Mouse (Mus musculus) neural tube, embryonic 15.5 days (tissue): Measurements from ENCODE around the gene Pagr1a. TPM values are rescaled to one million over a fixed set of nuclear protein-coding genes. Genes with fewer than 3 reads are reported as not detected.

Source experiments
- ATAC-seq: fragments of 200-750 bp; cut with Nextera tagmentation; 2 replicates; pipeline ENCODE4 v1.8.0; 2017; ENCODE audit warnings: mild to moderate bottlenecking, moderate TSS enrichment, moderate library complexity; ENCODE audit not compliant: low FRiP score
- H3K27ac ChIP-seq: fragments of 300-500 bp; sonication (generic); replicated peaks from 2 replicates; pipeline ENCODE4 v1.5.1; 2015; ENCODE audit warnings: mild to moderate bottlenecking, inconsistent platforms
- H3K27me3 ChIP-seq: fragments of 300-500 bp; sonication (generic); replicated peaks from 2 replicates; pipeline ENCODE4 v1.6.1; 2015; ENCODE audit warnings: inconsistent platforms
- H3K36me3 ChIP-seq: fragments of 300-500 bp; sonication (generic); 2 replicates; pipeline ENCODE4 v1.6.1; 2015; ENCODE audit warnings: inconsistent platforms
- H3K4me1 ChIP-seq: fragments of 300-500 bp; sonication (generic); 2 replicates; pipeline ENCODE4 v1.6.1; 2015; ENCODE audit warnings: inconsistent platforms
- H3K4me2 ChIP-seq: fragments of 300-500 bp; sonication (generic); 2 replicates; pipeline ENCODE4 v1.6.1; 2015; ENCODE audit warnings: inconsistent platforms, mild to moderate bottlenecking, moderate library complexity
- H3K4me3 ChIP-seq: fragments of 300-500 bp; sonication (generic); replicated peaks from 2 replicates; pipeline ENCODE4 v1.5.1; 2015; ENCODE audit warnings: mild to moderate bottlenecking, inconsistent platforms
- H3K9ac ChIP-seq: fragments of 300-500 bp; sonication (generic); replicated peaks from 2 replicates; pipeline ENCODE4 v1.6.1; 2015; ENCODE audit warnings: mild to moderate bottlenecking, inconsistent platforms
- H3K9me3 ChIP-seq: fragments of 300-500 bp; sonication (generic); replicated peaks from 2 replicates; pipeline ENCODE4 v1.6.1; 2016; ENCODE audit warnings: inconsistent platforms
- WGBS: fragments of 180-500 bp; shearing (Covaris S2); methylation state at CpG from one replicate; pipeline ENCODE4 v1.1.7; 2015; ENCODE audit warnings: mixed read lengths; 5-methylcytosine and 5-hydroxymethylcytosine counted together
- polyA plus RNA-seq: library from polyadenylated mRNA; unstranded; fragments of >200 nt; fragmentation: Nextera tagmentation; extraction: Ambion mirVana; gene quantifications from 2 replicates; pipeline ENCODE4 v1.2.1, GENCODE M21; 2015

The Pagr1a gene
- polyA plus RNA-seq, 1 experiment from 2014 or later, result 80.1 TPM

DNA sequence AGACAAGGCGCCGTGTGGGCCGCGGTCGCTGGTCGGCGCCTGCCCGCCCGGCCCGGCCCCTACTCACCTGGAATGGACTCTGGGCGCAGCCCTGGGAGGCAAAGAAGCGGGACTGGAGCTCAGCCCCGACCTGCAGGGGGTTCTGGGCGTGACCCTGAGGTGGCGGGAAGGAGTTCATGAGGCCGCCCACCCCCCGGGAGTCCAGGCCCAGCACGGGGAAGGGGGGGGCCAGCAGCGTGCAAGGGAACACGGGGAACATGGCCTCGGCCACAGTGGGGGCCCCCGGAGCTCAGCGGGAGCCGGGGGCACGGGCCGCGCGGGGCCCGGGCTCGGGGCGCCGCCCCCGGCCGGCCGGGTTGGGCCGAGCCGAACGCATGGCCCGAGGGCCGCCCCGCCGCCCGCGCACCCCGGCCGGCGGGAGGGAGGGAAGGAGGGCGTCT, 9.0 kb upstream of the Pagr1a start:
- WGBS, result 0% methylated on average over 19 of the region's 48 CpGs
- H3K27me3 ChIP-seq, result no peaks in the 10 kb centered on the region

DNA sequence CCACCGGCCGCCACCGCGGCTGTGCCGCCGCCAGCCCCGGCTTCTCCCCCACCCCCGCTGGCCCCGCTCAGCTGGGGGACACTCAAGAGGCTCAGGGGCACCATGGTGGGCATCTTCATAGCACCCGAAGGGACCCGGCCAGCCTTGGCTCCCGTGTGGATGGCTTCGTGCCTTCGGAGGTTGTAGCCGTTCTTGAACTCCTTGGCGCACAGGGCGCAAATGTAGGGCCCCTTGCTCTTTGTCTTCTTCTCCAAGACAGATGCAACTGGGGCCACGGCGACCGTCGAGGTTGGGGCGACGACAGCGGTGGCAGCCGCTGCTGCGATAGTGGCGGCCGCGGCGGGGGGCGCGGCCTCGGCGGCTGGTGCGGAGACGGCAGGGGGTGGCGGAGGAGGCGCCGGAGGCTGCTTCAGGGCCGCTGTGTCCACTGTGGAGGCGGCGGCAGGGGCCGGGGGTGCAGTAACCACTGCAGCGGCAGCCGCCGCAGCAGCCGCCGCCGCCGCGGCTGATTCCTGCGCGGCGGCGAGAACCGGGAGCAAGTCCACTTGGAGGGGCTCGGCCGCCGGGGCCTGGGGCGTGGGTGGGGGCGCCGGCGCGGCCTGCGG, 8.5 kb upstream of the Pagr1a start:
- peak overlapping the region; percentile 65 for H3K4me3 ChIP-seq
- H3K4me1 ChIP-seq, result peaks cover 61% of the 10 kb centered on the region
- H3K9ac ChIP-seq, result peak overlapping the region; percentile 99
- peak overlapping the region; percentile 100 for H3K27ac ChIP-seq
- no peaks in the 10 kb centered on the region for H3K27me3 ChIP-seq
- no peak for ATAC-seq
- H3K36me3 ChIP-seq, result peaks cover 23% of the 10 kb centered on the region
- H3K9me3 ChIP-seq, result no peaks in the 10 kb centered on the region
- under 1% methylated on average over 60 of the region's 65 CpGs for WGBS
- peak overlapping the region; percentile 90 for H3K4me2 ChIP-seq

More for the DNA sequence above, 9.0 kb upstream of the Pagr1a start:
- 0 out of 2 replicates have a peak, but pooled peaks have one; percentile 1 for ATAC-seq
- Histone ChIP-seq H3K9ac (peak overlapping the region; percentile 99), H3K9me3 (no peaks in the 10 kb centered on the region), H3K4me3 (peak overlapping the region; percentile 65), H3K4me1 (peaks cover 56% of the 10 kb centered on the region), H3K4me2 (peak overlapping the region; percentile 90), H3K36me3 (peaks cover 23% of the 10 kb centered on the region), H3K27ac (peak overlapping the region; percentile 100)

DNA sequence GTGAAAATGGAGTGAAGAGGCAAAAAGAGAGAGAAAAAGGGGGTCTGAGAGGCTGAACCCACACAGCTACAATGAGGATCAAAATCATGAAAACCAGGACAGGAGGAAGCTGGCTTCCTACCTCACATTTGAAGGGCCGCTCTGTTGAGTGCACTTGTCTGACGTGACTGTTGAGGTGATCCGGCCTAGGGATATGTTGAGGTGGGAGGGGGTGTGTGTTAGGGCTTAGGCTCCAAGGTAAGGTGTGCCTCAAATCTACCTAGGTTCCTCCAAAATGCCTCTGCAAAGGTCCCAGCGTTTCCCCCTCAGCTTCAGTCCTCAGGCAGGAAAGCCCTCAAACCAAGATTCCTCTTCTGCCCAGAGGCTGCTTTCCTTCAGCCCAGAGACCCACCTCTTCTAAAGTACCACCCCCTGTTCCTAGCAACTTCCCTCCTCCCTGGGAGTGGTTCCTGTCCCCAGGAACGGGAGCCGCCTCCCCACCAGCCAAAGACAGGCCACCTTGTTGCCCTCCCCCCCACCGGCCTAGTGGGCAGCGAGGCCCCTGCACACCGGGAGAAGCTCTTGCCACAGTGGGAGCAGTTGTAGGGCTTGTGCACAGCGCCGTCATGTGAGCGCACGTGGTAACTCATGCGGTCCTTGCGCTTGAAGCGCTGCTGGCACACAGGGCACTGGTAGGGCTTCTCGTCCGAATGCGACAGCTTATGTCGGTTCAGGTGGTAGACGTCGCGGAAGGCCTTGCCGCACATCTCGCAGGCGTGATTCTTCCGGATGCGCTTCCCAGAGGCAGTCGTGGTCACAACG, 7.8 kb upstream of the Pagr1a start:
- Histone ChIP-seq H3K4me3 (peak overlapping the region; percentile 65), H3K27me3 (no peaks in the 10 kb centered on the region), H3K9ac (peak overlapping the region; percentile 99), H3K36me3 (peaks cover 23% of the 10 kb centered on the region), H3K9me3 (no peaks in the 10 kb centered on the region), H3K4me1 (peaks cover 68% of the 10 kb centered on the region), H3K4me2 (peak overlapping the region; percentile 90), H3K27ac (peak overlapping the region; percentile 100)
- WGBS, result under 1% methylated on average over 30 of the region's 30 CpGs
- ATAC-seq, result peak; percentile 29

DNA sequence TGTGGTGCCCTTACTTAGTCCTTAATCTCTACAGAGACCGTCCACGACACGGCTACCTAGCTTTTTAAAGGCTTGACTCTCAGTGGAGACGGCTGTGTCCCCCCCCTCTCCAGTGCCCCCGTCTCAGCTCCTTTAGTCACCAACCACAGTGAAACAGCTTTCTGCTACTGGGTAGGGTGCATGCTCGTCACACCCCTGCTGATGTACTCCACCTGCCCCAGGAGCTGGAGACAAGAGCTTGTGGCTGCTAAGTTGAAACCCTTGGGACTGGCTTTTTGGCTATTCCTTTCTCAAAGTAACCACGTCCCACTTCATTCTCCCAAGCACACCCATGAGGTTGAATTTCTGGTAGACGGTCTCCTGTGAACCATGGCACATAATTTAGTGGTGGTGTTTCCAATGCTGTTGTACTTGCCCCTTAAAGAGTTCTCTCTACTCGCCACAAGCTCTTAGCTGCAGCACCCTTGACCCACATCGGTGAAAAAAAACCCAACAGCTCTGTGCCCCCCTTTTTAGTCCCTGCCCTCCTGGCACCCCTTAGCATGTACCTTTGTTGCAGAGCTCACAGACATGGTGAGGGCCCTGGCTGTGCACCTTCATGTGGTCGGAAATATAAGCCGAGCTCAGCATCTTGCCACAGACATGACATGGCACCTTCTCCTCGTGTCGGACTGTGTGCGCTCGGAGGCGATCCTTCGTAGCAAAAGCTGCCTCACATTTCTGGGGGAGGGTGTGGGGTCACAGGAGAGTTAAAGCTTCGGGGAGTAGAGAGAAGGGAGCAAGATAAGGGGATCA, 6.9 kb upstream of the Pagr1a start:
- peak overlapping the region; percentile 100 for H3K27ac ChIP-seq
- H3K4me2 ChIP-seq, result peak overlapping the region; percentile 90
- H3K4me1 ChIP-seq, result peaks cover 76% of the 10 kb centered on the region
- H3K27me3 ChIP-seq, result no peaks in the 10 kb centered on the region
- H3K9me3 ChIP-seq, result no peaks in the 10 kb centered on the region
- WGBS, result 27% methylated on average over 19 of the region's 19 CpGs
- peak overlapping the region; percentile 99 for H3K9ac ChIP-seq
- no peak for ATAC-seq
- peaks cover 23% of the 10 kb centered on the region for H3K36me3 ChIP-seq
- H3K4me3 ChIP-seq, result peak overlapping the region; percentile 65

DNA sequence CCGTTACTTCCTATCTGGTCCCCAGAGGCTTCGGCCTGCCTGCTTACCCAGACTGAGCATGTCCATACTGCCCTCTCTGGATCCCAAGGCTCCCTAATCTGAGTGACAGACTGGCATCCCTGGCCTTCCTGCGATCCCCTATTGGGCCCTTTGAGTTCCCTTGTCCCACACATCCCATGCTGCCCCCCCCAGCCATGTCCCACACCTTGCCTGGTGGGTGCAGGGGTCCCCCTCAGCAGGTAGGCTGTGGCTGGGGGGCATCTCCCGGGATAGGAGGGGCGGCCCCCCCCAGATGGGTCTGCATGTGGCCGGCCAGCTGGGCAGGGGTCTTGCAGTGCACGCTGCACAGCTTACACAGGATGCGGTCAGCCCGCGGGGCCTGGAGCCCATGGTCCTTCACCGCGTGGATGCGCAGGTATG, 6.1 kb upstream of the Pagr1a start:
- peak overlapping the region; percentile 65 for H3K4me3 ChIP-seq
- peak overlapping the region; percentile 90 for H3K4me2 ChIP-seq
- ATAC-seq, result no peak
- peak overlapping the region; percentile 33; the same call in 1 of the 2 replicates for H3K27ac ChIP-seq
- H3K9me3 ChIP-seq, result no peaks in the 10 kb centered on the region
- H3K36me3 ChIP-seq, result peaks cover 23% of the 10 kb centered on the region
- WGBS, result 75% methylated on average over 13 of the region's 13 CpGs
- H3K27me3 ChIP-seq, result no peaks in the 10 kb centered on the region
- peaks cover 77% of the 10 kb centered on the region for H3K4me1 ChIP-seq
- peak overlapping the region; percentile 99 for H3K9ac ChIP-seq

DNA sequence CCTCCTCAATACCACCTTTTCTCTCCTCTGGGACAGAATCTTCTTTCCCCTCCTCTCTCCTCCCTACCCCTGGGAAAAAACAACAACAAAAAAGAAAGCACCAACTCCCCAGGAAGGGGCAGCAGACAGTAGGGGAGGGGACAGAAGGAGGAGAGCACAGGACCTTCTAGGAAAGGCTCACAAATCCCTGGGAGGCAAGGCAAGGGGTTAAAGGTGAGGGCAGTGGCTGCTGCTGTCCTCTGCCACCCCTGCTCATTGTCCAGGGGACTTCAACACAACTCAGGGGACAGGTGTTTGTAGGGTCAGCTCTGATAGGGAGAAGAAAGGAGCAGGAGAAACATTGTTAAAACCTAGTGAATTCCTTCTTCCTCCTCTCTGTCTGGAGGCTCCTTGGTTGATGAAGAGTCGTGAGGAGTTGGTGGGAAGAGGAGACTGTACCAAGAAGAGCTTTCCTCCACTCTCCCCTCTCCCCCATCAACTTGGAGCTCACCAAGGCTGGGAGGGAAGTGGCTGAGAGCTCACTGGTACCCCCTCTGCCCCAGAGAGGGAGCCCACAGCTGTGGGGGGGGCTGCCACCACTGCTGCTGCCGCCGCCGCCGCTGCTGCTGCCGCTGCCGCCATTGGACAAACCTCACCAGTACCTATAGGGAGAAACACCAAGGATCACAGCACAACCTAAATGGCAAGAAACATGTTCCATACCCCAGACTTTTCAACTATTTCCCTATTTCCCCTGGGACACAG, 5.5 kb upstream of the Pagr1a start:
- ATAC-seq, result no peak
- Histone ChIP-seq H3K4me1 (peaks cover 77% of the 10 kb centered on the region), H3K9me3 (no peaks in the 10 kb centered on the region), H3K4me3 (0 out of 2 replicates have a peak overlapping the region, but pooled peaks have one; percentile 0), H3K36me3 (peaks cover 23% of the 10 kb centered on the region), H3K27me3 (no peaks in the 10 kb centered on the region), H3K4me2 (peak overlapping the region; percentile 90), H3K27ac (peak overlapping the region; percentile 33; the same call in 1 of the 2 replicates), H3K9ac (peak overlapping the region; percentile 99; the same call in 1 of the 2 replicates)
- 84% methylated on average over 7 of the region's 7 CpGs for WGBS

DNA sequence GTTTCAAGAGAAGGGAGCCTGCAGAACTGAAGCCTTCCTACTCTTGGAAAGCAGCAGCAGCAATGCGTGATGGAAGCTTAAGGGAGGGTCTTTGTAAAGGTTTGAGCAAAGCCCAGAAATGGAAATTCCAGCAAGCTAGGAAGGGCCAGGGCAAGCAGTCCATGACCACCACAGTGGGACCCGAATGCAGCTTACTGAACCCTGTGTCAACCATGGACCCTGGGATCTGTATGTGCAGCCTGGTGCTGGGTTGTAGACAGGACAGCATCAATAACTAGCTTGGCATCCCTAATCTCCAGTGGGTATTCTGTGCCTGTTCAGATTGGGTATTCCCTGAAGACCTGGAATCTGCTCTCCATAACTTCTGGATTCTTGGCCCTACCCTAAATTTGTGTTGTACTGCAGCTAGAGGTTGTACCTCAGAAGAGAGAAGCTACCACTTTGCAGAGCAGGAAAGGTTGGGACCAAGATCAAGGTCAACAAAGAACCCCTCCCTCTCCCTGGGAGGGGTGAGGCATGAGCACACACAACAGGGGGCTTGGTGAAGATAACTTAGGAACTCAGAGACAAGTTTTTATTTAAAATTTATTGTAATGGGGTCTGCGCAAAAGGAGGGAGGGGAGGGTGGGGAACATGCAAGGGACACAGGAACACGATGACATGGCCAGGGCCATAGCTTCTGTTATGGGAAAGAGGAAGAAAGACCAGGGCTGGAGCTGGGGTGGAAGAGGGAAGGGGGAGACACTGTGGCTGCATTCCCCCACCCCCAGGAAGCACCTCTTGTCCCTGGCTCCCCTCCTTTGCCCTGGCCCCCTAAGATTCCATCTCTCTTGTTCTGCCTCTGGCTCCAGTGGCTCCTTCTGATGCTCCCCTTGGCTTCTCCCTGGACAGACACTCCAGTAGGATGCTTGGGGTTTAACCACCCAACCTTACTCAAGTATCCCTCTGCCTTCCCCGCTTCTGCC, 4.7 kb upstream of the Pagr1a start:
- Histone ChIP-seq H3K9ac (peak overlapping the region; percentile 99), H3K36me3 (peaks cover 23% of the 10 kb centered on the region), H3K9me3 (no peaks in the 10 kb centered on the region), H3K4me3 (peak overlapping the region; percentile 59), H3K4me1 (peaks cover 79% of the 10 kb centered on the region), H3K4me2 (peak overlapping the region; percentile 88), H3K27ac (peak overlapping the region; percentile 98), H3K27me3 (no peaks in the 10 kb centered on the region)
- ATAC-seq, result no peak
- 37% methylated on average over 5 of the region's 5 CpGs for WGBS

DNA sequence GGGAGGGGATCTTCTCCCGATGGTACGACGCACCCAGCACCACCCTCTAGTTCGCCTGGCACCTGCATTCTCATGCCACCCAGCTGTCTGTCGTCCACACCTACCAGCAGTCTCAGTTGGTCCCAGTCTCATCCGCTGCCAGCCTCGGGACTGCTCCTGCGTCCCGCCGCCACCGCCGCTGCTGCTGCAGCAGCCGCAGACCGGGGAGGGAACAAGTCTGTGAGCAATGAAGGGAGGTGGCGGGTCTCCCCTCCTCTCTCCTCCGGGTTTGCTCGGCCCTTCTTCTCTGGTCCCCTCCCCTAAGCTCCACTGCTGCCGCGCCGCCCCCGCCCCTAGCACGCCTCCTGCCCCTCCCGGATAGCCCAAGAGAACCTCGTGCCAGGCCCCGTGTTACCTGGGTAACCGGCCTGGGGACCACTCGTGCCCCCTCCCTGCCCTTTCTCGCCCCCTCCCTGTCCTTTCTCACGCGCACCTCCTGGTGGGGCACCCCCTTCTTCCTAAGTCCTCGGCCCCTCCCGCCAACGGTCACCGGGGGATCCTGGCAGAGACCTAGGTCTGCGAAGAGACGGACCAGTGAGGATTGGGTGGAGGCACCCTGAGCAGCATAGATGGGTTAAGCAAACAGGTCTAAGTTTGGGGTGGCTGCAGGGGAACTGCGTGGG, 3.9 kb upstream of the Pagr1a start, which contains the start of the genes Gm42742 and Prrt2:
Gene Gm42742 (minus strand): TSS at position 197 of the 662 bp plus-strand sequence.
Gene Prrt2 (minus strand): TSS at position 311 of the 662 bp plus-strand sequence.
- no peaks in the 10 kb centered on the region for H3K9me3 ChIP-seq
- H3K27ac ChIP-seq, result peak within 1 kb of the TSS; percentile 98
- H3K4me1 ChIP-seq, result peaks cover 82% of the 10 kb centered on the region
- 1% methylated on average over 37 of the region's 37 CpGs for WGBS
- peak within 1 kb of the TSS; percentile 88 for H3K4me2 ChIP-seq
- peak; percentile 16; the same call in 1 of the 2 replicates for ATAC-seq
- H3K36me3 ChIP-seq, result peaks cover 23% of the 10 kb centered on the region
- peak within 1 kb of the TSS; percentile 77 for H3K9ac ChIP-seq
- no peaks in the 10 kb centered on the region for H3K27me3 ChIP-seq
- H3K4me3 ChIP-seq, result peak within 1 kb of the TSS; percentile 59

DNA sequence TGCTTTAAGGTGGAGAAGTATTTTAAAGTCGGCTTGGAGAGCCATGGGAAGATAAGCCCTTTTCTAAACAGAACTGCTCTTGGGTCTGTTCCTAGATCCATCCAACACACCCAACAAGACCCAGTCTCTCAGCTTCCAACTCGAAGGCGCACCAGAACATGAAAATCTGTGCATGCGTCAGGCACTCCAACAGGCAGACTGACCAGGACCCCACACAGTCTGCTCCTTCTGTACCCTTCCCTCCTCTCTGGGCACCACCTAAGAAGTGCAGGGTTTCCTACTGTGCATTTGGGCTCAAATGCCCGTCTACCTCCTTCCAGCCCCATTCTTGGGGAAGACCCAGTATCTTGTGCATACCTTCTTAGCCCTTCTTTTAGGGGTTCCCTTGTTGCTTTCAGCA, 3.3 kb upstream of the Pagr1a start:
- Histone ChIP-seq H3K36me3 (peaks cover 25% of the 10 kb centered on the region), H3K27ac (peak overlapping the region; percentile 98), H3K9ac (peak overlapping the region; percentile 77), H3K9me3 (no peaks in the 10 kb centered on the region), H3K27me3 (no peaks in the 10 kb centered on the region), H3K4me3 (peak overlapping the region; percentile 59), H3K4me1 (peaks cover 87% of the 10 kb centered on the region), H3K4me2 (peak overlapping the region; percentile 88)
- WGBS, result 31% methylated on average over 5 of the region's 5 CpGs
- ATAC-seq, result no peak
